Mouse (Mus musculus) lung, embryonic 15.5 days (tissue): ENCODE results near the gene Sall4. TPM values are rescaled to one million over a fixed set of nuclear protein-coding genes. Genes with fewer than 3 reads are reported as not detected.

ENCODE experiments used
- ATAC-seq: fragments of 200-750 bp; cut with Nextera tagmentation; 2 replicates; pipeline ENCODE4 v1.8.0; 2017; ENCODE audit warnings: moderate number of reproducible peaks, borderline replicate concordance; ENCODE audit not compliant: low FRiP score, low TSS enrichment; ENCODE audit errors: extremely low read depth
- H3K27ac ChIP-seq: fragments of 300-500 bp; sonication (generic); 2 replicates; pipeline ENCODE4 v1.5.1; 2015; ENCODE audit warnings: moderate library complexity, mild to moderate bottlenecking, inconsistent platforms
- H3K27me3 ChIP-seq: fragments of 300-500 bp; sonication (generic); 2 replicates; pipeline ENCODE4 v1.6.1; 2015; ENCODE audit warnings: inconsistent platforms
- H3K36me3 ChIP-seq: fragments of 300-500 bp; sonication (generic); 2 replicates; pipeline ENCODE4 v1.6.1; 2015; ENCODE audit warnings: inconsistent platforms
- H3K4me1 ChIP-seq: fragments of 300-500 bp; sonication (generic); 2 replicates; pipeline ENCODE4 v1.6.1; 2015; ENCODE audit warnings: inconsistent platforms
- H3K4me2 ChIP-seq: fragments of 300-500 bp; sonication (generic); 2 replicates; pipeline ENCODE4 v1.6.1; 2015; ENCODE audit warnings: inconsistent platforms, mild to moderate bottlenecking, moderate library complexity
- H3K4me3 ChIP-seq: fragments of 300-500 bp; sonication (generic); 2 replicates; pipeline ENCODE4 v1.5.1; 2015; ENCODE audit warnings: mild to moderate bottlenecking, inconsistent platforms
- H3K9ac ChIP-seq: fragments of 300-500 bp; sonication (generic); 2 replicates; pipeline ENCODE4 v1.6.1; 2015; ENCODE audit warnings: inconsistent platforms
- H3K9me3 ChIP-seq: fragments of 300-500 bp; sonication (generic); 2 replicates; pipeline ENCODE4 v1.6.1; 2016; ENCODE audit warnings: inconsistent platforms
- WGBS: fragments of 180-500 bp; shearing (Covaris S2); methylation state at CpG from one replicate; pipeline ENCODE4 v1.1.7; 2015; 5-methylcytosine and 5-hydroxymethylcytosine counted together
- polyA plus RNA-seq: library from polyadenylated mRNA; unstranded; fragments of >200 nt; fragmentation: Nextera tagmentation; extraction: Ambion mirVana; gene quantifications from 2 replicates; pipeline ENCODE4 v1.2.1, GENCODE M21; 2015

Gene Sall4
- polyA plus RNA-seq, 1 experiment from 2014 or later: 0.05 TPM

GRCm38 (mm10) chr2:168742649-168743048 is 25.1 kb downstream of the Sall4 start:
- peak overlapping the region; percentile 71 for H3K4me3 ChIP-seq
- peak overlapping the region; percentile 87 for H3K4me2 ChIP-seq
- no peak overlapping the region for H3K9ac ChIP-seq
- peak overlapping the region; percentile 69; the same call in 1 of the 2 replicates for H3K27ac ChIP-seq
- H3K27me3 ChIP-seq: no peaks in the 10 kb centered on the region
- no peak for ATAC-seq
- 23% methylated on average over 7 of the region's 7 CpGs for WGBS
- H3K36me3 ChIP-seq: no peaks in the 10 kb centered on the region
- H3K4me1 ChIP-seq: peaks cover 3% of the 10 kb centered on the region; the same call in 1 of the 2 replicates
- no peaks in the 10 kb centered on the region for H3K9me3 ChIP-seq

GRCm38 (mm10) chr2:168742059-168742627 is 25.6 kb downstream of the Sall4 start, which contains the start of gene Atp9a:
Gene Atp9a (minus strand): TSS chr2:168742409.
- Histone ChIP-seq H3K4me1 (peaks cover 3% of the 10 kb centered on the region; the same call in 1 of the 2 replicates), H3K9me3 (no peaks in the 10 kb centered on the region)
- WGBS: 6% methylated on average over 29 of the region's 33 CpGs

GRCm38 (mm10) chr2:168741273-168742058 is 26.3 kb downstream of the Sall4 start:
- Histone ChIP-seq H3K27ac (peak overlapping the region; percentile 86), H3K4me2 (peak overlapping the region; percentile 87), H3K4me1 (peaks cover 3% of the 10 kb centered on the region; the same call in 1 of the 2 replicates), H3K9me3 (no peaks in the 10 kb centered on the region), H3K36me3 (no peaks in the 10 kb centered on the region), H3K27me3 (no peaks in the 10 kb centered on the region), H3K9ac (peak overlapping the region; percentile 57), H3K4me3 (peak overlapping the region; percentile 71)
- ATAC-seq: peak; percentile 89
- under 1% methylated on average over 49 of the region's 108 CpGs for WGBS

More at GRCm38 (mm10) chr2:168742059-168742627, 25.6 kb downstream of the Sall4 start, which contains the start of gene Atp9a:
- peak within 1 kb of the TSS; percentile 57 for H3K9ac ChIP-seq
- peak within 1 kb of the TSS; percentile 87 for H3K4me2 ChIP-seq
- H3K4me3 ChIP-seq: peak within 1 kb of the TSS; percentile 71
- H3K27ac ChIP-seq: peak within 1 kb of the TSS; percentile 86
- no peaks in the 10 kb centered on the region for H3K36me3 ChIP-seq
- ATAC-seq: peak; percentile 40; the same call in 1 of the 2 replicates
- no peaks in the 10 kb centered on the region for H3K27me3 ChIP-seq

- WGBS: 84% methylated on average over 10 of the region's 10 CpGs
Measured at GRCm38 (mm10) chr2:168740496-168740895, 27.2 kb downstream of the Sall4 start.

GRCm38 (mm10) chr2:168738854-168739253 is 28.9 kb downstream of the Sall4 start:
- WGBS: 100% methylated on average over 1 of the region's 1 CpGs
- H3K9ac ChIP-seq: no peak overlapping the region
- H3K4me1 ChIP-seq: peaks cover 3% of the 10 kb centered on the region; the same call in 1 of the 2 replicates
- no peaks in the 10 kb centered on the region for H3K36me3 ChIP-seq
- ATAC-seq: no peak
- H3K4me3 ChIP-seq: no peak overlapping the region
- no peak overlapping the region for H3K4me2 ChIP-seq
- H3K27ac ChIP-seq: no peak overlapping the region
- H3K27me3 ChIP-seq: no peaks in the 10 kb centered on the region
- H3K9me3 ChIP-seq: no peaks in the 10 kb centered on the region

More at GRCm38 (mm10) chr2:168740496-168740895, 27.2 kb downstream of the Sall4 start:
- Histone ChIP-seq H3K4me2 (peak overlapping the region; percentile 87), H3K4me3 (peak overlapping the region; percentile 71), H3K27ac (peak overlapping the region; percentile 86), H3K27me3 (no peaks in the 10 kb centered on the region), H3K36me3 (no peaks in the 10 kb centered on the region), H3K9ac (no peak overlapping the region), H3K9me3 (no peaks in the 10 kb centered on the region), H3K4me1 (peaks cover 3% of the 10 kb centered on the region; the same call in 1 of the 2 replicates)
- ATAC-seq: no peak

GRCm38 (mm10) chr2:168737878-168738277 is 29.9 kb downstream of the Sall4 start:
- 69% methylated on average over 10 of the region's 10 CpGs for WGBS
- no peaks in the 10 kb centered on the region for H3K9me3 ChIP-seq

GRCm38 (mm10) chr2:168734023-168734422 is 33.7 kb downstream of the Sall4 start:
- Histone ChIP-seq H3K9ac (no peak overlapping the region), H3K4me2 (no peak overlapping the region), H3K36me3 (no peaks in the 10 kb centered on the region), H3K27ac (no peak overlapping the region), H3K4me1 (no peaks in the 10 kb centered on the region), H3K9me3 (no peaks in the 10 kb centered on the region), H3K4me3 (no peak overlapping the region), H3K27me3 (no peaks in the 10 kb centered on the region)
- peak; percentile 26; the same call in 1 of the 2 replicates for ATAC-seq
- WGBS: 24% methylated on average over 11 of the region's 11 CpGs

More at GRCm38 (mm10) chr2:168737878-168738277, 29.9 kb downstream of the Sall4 start:
- no peak for ATAC-seq
- Histone ChIP-seq H3K4me1 (peaks cover 3% of the 10 kb centered on the region; the same call in 1 of the 2 replicates), H3K4me3 (no peak overlapping the region), H3K4me2 (no peak overlapping the region), H3K27ac (no peak overlapping the region), H3K27me3 (no peaks in the 10 kb centered on the region), H3K36me3 (no peaks in the 10 kb centered on the region), H3K9ac (no peak overlapping the region)

GRCm38 (mm10) chr2:168731258-168731657 is 36.5 kb downstream of the Sall4 start:
- H3K36me3 ChIP-seq: no peaks in the 10 kb centered on the region
- no peak overlapping the region for H3K4me2 ChIP-seq
- no peak overlapping the region for H3K4me3 ChIP-seq
- no peak overlapping the region for H3K9ac ChIP-seq
- no peak overlapping the region for H3K27ac ChIP-seq
- WGBS: 82% methylated on average over 8 of the region's 8 CpGs
- ATAC-seq: no peak; the same call in 1 of the 2 replicates
- no peaks in the 10 kb centered on the region for H3K9me3 ChIP-seq
- H3K4me1 ChIP-seq: no peaks in the 10 kb centered on the region
- H3K27me3 ChIP-seq: no peaks in the 10 kb centered on the region

GRCm38 (mm10) chr2:168729736-168730135 is 38.0 kb downstream of the Sall4 start:
- no peak overlapping the region for H3K4me3 ChIP-seq
- no peaks in the 10 kb centered on the region for H3K4me1 ChIP-seq
- no peak for ATAC-seq
- H3K9me3 ChIP-seq: no peaks in the 10 kb centered on the region
- no peak overlapping the region for H3K4me2 ChIP-seq
- H3K9ac ChIP-seq: no peak overlapping the region
- WGBS: 77% methylated on average over 12 of the region's 12 CpGs
- H3K36me3 ChIP-seq: no peaks in the 10 kb centered on the region
- H3K27ac ChIP-seq: no peak overlapping the region
- H3K27me3 ChIP-seq: no peaks in the 10 kb centered on the region

- no peaks in the 10 kb centered on the region for H3K27me3 ChIP-seq
- no peak overlapping the region for H3K27ac ChIP-seq
- H3K4me1 ChIP-seq: no peaks in the 10 kb centered on the region
- no peak overlapping the region for H3K4me2 ChIP-seq
- H3K9me3 ChIP-seq: no peaks in the 10 kb centered on the region
- WGBS: 50% methylated on average over 12 of the region's 12 CpGs
- no peaks in the 10 kb centered on the region for H3K36me3 ChIP-seq
- no peak overlapping the region for H3K4me3 ChIP-seq
- no peak for ATAC-seq
- H3K9ac ChIP-seq: no peak overlapping the region
Measured at GRCm38 (mm10) chr2:168728045-168728444, 39.7 kb downstream of the Sall4 start.

- no peaks in the 10 kb centered on the region for H3K27me3 ChIP-seq
- no peak overlapping the region for H3K4me3 ChIP-seq
- no peaks in the 10 kb centered on the region for H3K36me3 ChIP-seq
- H3K9me3 ChIP-seq: no peaks in the 10 kb centered on the region
- no peak overlapping the region for H3K27ac ChIP-seq
- H3K9ac ChIP-seq: no peak overlapping the region
- no peak overlapping the region for H3K4me2 ChIP-seq
- no peaks in the 10 kb centered on the region for H3K4me1 ChIP-seq
- 28% methylated on average over 6 of the region's 6 CpGs for WGBS
- peak; percentile 59; the same call in 1 of the 2 replicates for ATAC-seq
Measured at GRCm38 (mm10) chr2:168726007-168726406, 41.7 kb downstream of the Sall4 start.

GRCm38 (mm10) chr2:168721313-168721712 is 46.4 kb downstream of the Sall4 start:
- H3K4me1 ChIP-seq: no peaks in the 10 kb centered on the region
- no peaks in the 10 kb centered on the region for H3K27me3 ChIP-seq
- 60% methylated on average over 14 of the region's 14 CpGs for WGBS
- ATAC-seq: no peak
- H3K9me3 ChIP-seq: no peaks in the 10 kb centered on the region
- no peak overlapping the region for H3K27ac ChIP-seq
- H3K4me2 ChIP-seq: no peak overlapping the region
- no peaks in the 10 kb centered on the region for H3K36me3 ChIP-seq
- no peak overlapping the region for H3K4me3 ChIP-seq
- no peak overlapping the region for H3K9ac ChIP-seq
